Mouse (Mus musculus) CH12.LX (cell line): Measurements from ENCODE around the gene Prph.

Experiments used
- CHD1 ChIP-seq: IDR thresholded peaks from 2 replicates; pipeline ENCODE4 v1.6.1; 2012; ENCODE audit warnings: low read depth, low read length, improper control_type of control experiment, inconsistent platforms
- CTCF ChIP-seq, 2 experiments: IDR thresholded peaks in 1 of 2; conservative IDR thresholded peaks in 1 of 2; 2 replicates each; pipeline ENCODE4 v1.5.1; 2011 to 2012; ENCODE audit warnings: low read depth in 2 of 2, low read length in 2 of 2, improper control_type of control experiment in 1 of 2, inconsistent platforms in 1 of 2, mild to moderate bottlenecking in 1 of 2, moderate library complexity in 1 of 2
- ETS1 ChIP-seq: conservative IDR thresholded peaks from 2 replicates; pipeline ENCODE4 v1.6.1; 2012; ENCODE audit warnings: low read depth, mild to moderate bottlenecking, inconsistent platforms, low read length, improper control_type of control experiment, moderate library complexity
- MAFK ChIP-seq: IDR thresholded peaks from 2 replicates; pipeline ENCODE4 v1.6.1; 2011; ENCODE audit warnings: low read length, improper control_type of control experiment; ENCODE audit not compliant: insufficient replicate concordance
- MXI1 ChIP-seq: IDR thresholded peaks from 2 replicates; pipeline ENCODE4 v1.6.1; 2011; ENCODE audit warnings: mild to moderate bottlenecking, low read depth, low read length, improper control_type of control experiment
- RAD21 ChIP-seq: IDR thresholded peaks from 2 replicates; pipeline ENCODE4 v1.6.1; 2011; ENCODE audit warnings: low read depth, mild to moderate bottlenecking, low read length, improper control_type of control experiment, moderate library complexity
- TBP ChIP-seq: conservative IDR thresholded peaks from 2 replicates; pipeline ENCODE4 v1.6.1; 2011; ENCODE audit warnings: low read depth, low read length, improper control_type of control experiment
- USF2 ChIP-seq: conservative IDR thresholded peaks from 2 replicates; pipeline ENCODE4 v1.6.1; 2011; ENCODE audit warnings: low read depth, low read length, improper control_type of control experiment

DNA sequence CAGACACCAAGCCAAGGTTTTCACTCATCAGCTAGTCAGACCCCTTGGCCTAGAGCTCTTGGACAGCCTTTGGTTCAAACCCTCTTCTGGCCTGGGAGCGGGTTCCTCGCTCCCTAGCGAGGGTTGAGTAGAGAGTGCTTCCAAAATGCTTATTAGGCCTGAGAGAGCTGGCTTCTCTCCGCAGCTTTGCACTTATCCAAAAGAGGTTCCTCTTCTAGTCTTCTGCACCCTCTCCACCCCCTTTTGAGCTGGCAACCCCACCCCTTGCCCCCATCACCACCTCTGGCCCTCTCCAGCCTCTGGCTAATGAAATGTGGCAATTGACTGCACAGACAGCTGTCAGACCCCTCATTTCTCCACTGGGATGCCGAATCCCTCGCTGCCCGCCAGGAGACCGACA, 37.9 kb downstream of the Prph start, which contains the start of gene Dnajc22:
- no peak for TF ChIP-seq MXI1
- no peak for TF ChIP-seq ETS1
- TF ChIP-seq MAFK, result no peak
- TF ChIP-seq USF2, result no peak
- TF ChIP-seq CHD1, result no peak
- TF ChIP-seq CTCF (conservative IDR thresholded peaks at IDR 0.05 in 1 of 2, IDR thresholded peaks at IDR 0.05 in 1 of 2; ENCODE audit: low read depth in 2 of 2, low read length in 2 of 2), result no peak
- no peak for TF ChIP-seq RAD21
- no peak for TF ChIP-seq TBP
